Mouse (Mus musculus): Measurements from ENCODE around the gene Upk3bl.

GRCm38 (mm10) chr5:136036667-136037066 lies 17.6 kb upstream of the Upk3bl start:
- TF ChIP-seq CHD2 (IDR thresholded peaks at IDR 0.05; ENCODE audit: low read depth, low read length) (no peak), ZC3H11A (IDR thresholded peaks at IDR 0.05; ENCODE audit: borderline replicate concordance, low read depth, low read length) (no peak), HCFC1 (IDR thresholded peaks at IDR 0.05; ENCODE audit: borderline replicate concordance, insufficient read depth, low read length) (no peak), ZNF384 (IDR thresholded peaks at IDR 0.05; ENCODE audit: low read depth, low read length) (no peak)
